Mouse (Mus musculus): Measurements from ENCODE around the gene Herc4. TPM values are rescaled to one million over a fixed set of nuclear protein-coding genes. Genes with fewer than 3 reads are reported as not detected.

The Herc4 gene
- polyA plus RNA-seq, 1 experiment from 2014 or later = 29.5 TPM

GRCm38 (mm10) chr10:63236663-63237062 lies 6.9 kb upstream of the Herc4 start:
- no peaks in the 10 kb centered on the region for H3K4me1 ChIP-seq
- no peak overlapping the region for H3K9ac ChIP-seq
- no peaks in the 10 kb centered on the region for H3K27me3 ChIP-seq (replicated peaks)
- H3K36me3 ChIP-seq (replicated peaks) = no peaks in the 10 kb centered on the region
- no peak overlapping the region for H3K27ac ChIP-seq
- no peaks in the 10 kb centered on the region for H3K9me3 ChIP-seq
- ATAC-seq (replicated peaks) = no peak
- H3K4me3 ChIP-seq = no peak overlapping the region
- no peak overlapping the region for H3K4me2 ChIP-seq
- 94% methylated on average over 6 of the region's 6 CpGs for WGBS

GRCm38 (mm10) chr10:63237206-63237605 lies 6.4 kb upstream of the Herc4 start:
- no peaks in the 10 kb centered on the region for H3K27me3 ChIP-seq (replicated peaks)
- H3K9me3 ChIP-seq = no peaks in the 10 kb centered on the region
- no peak overlapping the region for H3K4me2 ChIP-seq
- H3K27ac ChIP-seq = no peak overlapping the region
- H3K9ac ChIP-seq = no peak overlapping the region
- no peak for ATAC-seq (replicated peaks)
- no peak overlapping the region for H3K4me3 ChIP-seq
- 57% methylated on average over 2 of the region's 2 CpGs for WGBS
- no peaks in the 10 kb centered on the region for H3K36me3 ChIP-seq (replicated peaks)
- peaks cover 3% of the 10 kb centered on the region for H3K4me1 ChIP-seq

- H3K9ac ChIP-seq = no peak overlapping the region
- no peak overlapping the region for H3K4me3 ChIP-seq
- 79% methylated on average over 4 of the region's 4 CpGs for WGBS
Observed at GRCm38 (mm10) chr10:63238090-63238489, 5.5 kb upstream of the Herc4 start.

GRCm38 (mm10) chr10:63239848-63240247 lies 3.8 kb upstream of the Herc4 start:
- peaks cover 17% of the 10 kb centered on the region for H3K4me1 ChIP-seq
- no peak overlapping the region for H3K4me3 ChIP-seq
- H3K9ac ChIP-seq = no peak overlapping the region
- 82% methylated on average over 2 of the region's 2 CpGs for WGBS
- ATAC-seq (replicated peaks) = no peak
- H3K4me2 ChIP-seq = no peak overlapping the region
- no peak overlapping the region for H3K27ac ChIP-seq
- H3K36me3 ChIP-seq (replicated peaks) = no peaks in the 10 kb centered on the region
- H3K9me3 ChIP-seq = no peaks in the 10 kb centered on the region
- no peaks in the 10 kb centered on the region for H3K27me3 ChIP-seq (replicated peaks)

More at GRCm38 (mm10) chr10:63238090-63238489, 5.5 kb upstream of the Herc4 start:
- Histone ChIP-seq H3K36me3 (replicated peaks) (no peaks in the 10 kb centered on the region), H3K27me3 (replicated peaks) (no peaks in the 10 kb centered on the region), H3K9me3 (no peaks in the 10 kb centered on the region), H3K4me1 (peaks cover 12% of the 10 kb centered on the region), H3K27ac (no peak overlapping the region), H3K4me2 (no peak overlapping the region)
- ATAC-seq (replicated peaks) = no peak

GRCm38 (mm10) chr10:63240868-63241271 lies 2.7 kb upstream of the Herc4 start:
- Histone ChIP-seq H3K9me3 (no peaks in the 10 kb centered on the region), H3K36me3 (replicated peaks) (no peaks in the 10 kb centered on the region), H3K4me2 (no peak overlapping the region), H3K27ac (no peak overlapping the region), H3K4me3 (no peak overlapping the region), H3K4me1 (peaks cover 24% of the 10 kb centered on the region), H3K27me3 (replicated peaks) (no peaks in the 10 kb centered on the region), H3K9ac (no peak overlapping the region)
- WGBS = 74% methylated on average over 2 of the region's 2 CpGs
- no peak for ATAC-seq (replicated peaks)

GRCm38 (mm10) chr10:63242798-63243435 lies 693 bp upstream of the Herc4 start:
- peaks cover 25% of the 10 kb centered on the region for H3K4me1 ChIP-seq
- WGBS = 28% methylated on average over 12 of the region's 12 CpGs
- H3K9ac ChIP-seq = peak overlapping the region; percentile 62
- H3K27me3 ChIP-seq (replicated peaks) = no peaks in the 10 kb centered on the region
- H3K27ac ChIP-seq = peak overlapping the region; percentile 56; the same call in 1 of the 2 replicates
- no peak for ATAC-seq (replicated peaks)
- H3K4me3 ChIP-seq = peak overlapping the region; percentile 85
- peak overlapping the region; percentile 86 for H3K4me2 ChIP-seq
- no peaks in the 10 kb centered on the region for H3K36me3 ChIP-seq (replicated peaks)
- no peaks in the 10 kb centered on the region for H3K9me3 ChIP-seq

GRCm38 (mm10) chr10:63244055-63244671 lies 553 bp downstream of the Herc4 start:
- peaks cover 25% of the 10 kb centered on the region for H3K4me1 ChIP-seq
- ATAC-seq (replicated peaks) = peak; percentile 86
- H3K27ac ChIP-seq = peak overlapping the region; percentile 95
- H3K36me3 ChIP-seq (replicated peaks) = no peaks in the 10 kb centered on the region
- H3K9ac ChIP-seq = peak overlapping the region; percentile 88
- no peaks in the 10 kb centered on the region for H3K9me3 ChIP-seq
- WGBS = 0% methylated on average over 41 of the region's 41 CpGs
- peak overlapping the region; percentile 85 for H3K4me3 ChIP-seq
- H3K4me2 ChIP-seq = peak overlapping the region; percentile 86
- no peaks in the 10 kb centered on the region for H3K27me3 ChIP-seq (replicated peaks)

GRCm38 (mm10) chr10:63244746-63245145 lies 1.1 kb downstream of the Herc4 start:
- Histone ChIP-seq H3K9ac (peak overlapping the region; percentile 88; the same call in 1 of the 2 replicates), H3K36me3 (replicated peaks) (no peaks in the 10 kb centered on the region), H3K4me2 (peak overlapping the region; percentile 86), H3K27ac (no peak overlapping the region), H3K9me3 (no peaks in the 10 kb centered on the region), H3K4me3 (peak overlapping the region; percentile 85), H3K4me1 (peaks cover 25% of the 10 kb centered on the region), H3K27me3 (replicated peaks) (no peaks in the 10 kb centered on the region)
- 13% methylated on average over 5 of the region's 5 CpGs for WGBS
- ATAC-seq (replicated peaks) = no peak

GRCm38 (mm10) chr10:63245846-63246245 lies 2.2 kb downstream of the Herc4 start:
- H3K36me3 ChIP-seq (replicated peaks) = 0 out of 2 replicates have a peak, but pooled peaks cover 6% of the 10 kb centered on the region
- no peak overlapping the region for H3K9ac ChIP-seq
- peaks cover 25% of the 10 kb centered on the region for H3K4me1 ChIP-seq
- no peaks in the 10 kb centered on the region for H3K9me3 ChIP-seq
- 88% methylated on average over 3 of the region's 3 CpGs for WGBS
- no peak overlapping the region for H3K4me3 ChIP-seq
- no peaks in the 10 kb centered on the region for H3K27me3 ChIP-seq (replicated peaks)
- no peak for ATAC-seq (replicated peaks)
- no peak overlapping the region for H3K27ac ChIP-seq
- H3K4me2 ChIP-seq = no peak overlapping the region

- no peak for ATAC-seq (replicated peaks)
- no peaks in the 10 kb centered on the region for H3K9me3 ChIP-seq
- H3K36me3 ChIP-seq (replicated peaks) = 0 out of 2 replicates have a peak, but pooled peaks cover 6% of the 10 kb centered on the region
- no peak overlapping the region for H3K4me3 ChIP-seq
- no peaks in the 10 kb centered on the region for H3K27me3 ChIP-seq (replicated peaks)
- WGBS = 88% methylated on average over 7 of the region's 7 CpGs
- H3K27ac ChIP-seq = no peak overlapping the region
- peaks cover 19% of the 10 kb centered on the region for H3K4me1 ChIP-seq
- no peak overlapping the region for H3K9ac ChIP-seq
- no peak overlapping the region for H3K4me2 ChIP-seq
Observed at GRCm38 (mm10) chr10:63247457-63247856, 3.8 kb downstream of the Herc4 start.

- WGBS = 92% methylated on average over 6 of the region's 6 CpGs
- Histone ChIP-seq H3K4me1 (peaks cover 12% of the 10 kb centered on the region), H3K36me3 (replicated peaks) (0 out of 2 replicates have a peak, but pooled peaks cover 6% of the 10 kb centered on the region), H3K27ac (no peak overlapping the region), H3K9me3 (no peaks in the 10 kb centered on the region), H3K4me2 (no peak overlapping the region), H3K27me3 (replicated peaks) (no peaks in the 10 kb centered on the region), H3K4me3 (no peak overlapping the region), H3K9ac (no peak overlapping the region)
- ATAC-seq (replicated peaks) = no peak
Observed at GRCm38 (mm10) chr10:63248421-63248820, 4.8 kb downstream of the Herc4 start.

- WGBS = 49% methylated on average over 3 of the region's 3 CpGs
- Histone ChIP-seq H3K9ac (no peak overlapping the region), H3K4me1 (no peaks in the 10 kb centered on the region), H3K36me3 (replicated peaks) (no peaks in the 10 kb centered on the region), H3K4me3 (no peak overlapping the region), H3K4me2 (no peak overlapping the region), H3K9me3 (no peaks in the 10 kb centered on the region), H3K27ac (no peak overlapping the region), H3K27me3 (replicated peaks) (no peaks in the 10 kb centered on the region)
- no peak for ATAC-seq (replicated peaks)
Observed at GRCm38 (mm10) chr10:63258696-63259095, 15.1 kb downstream of the Herc4 start.

GRCm38 (mm10) chr10:63259340-63259739 lies 15.7 kb downstream of the Herc4 start:
- ATAC-seq (replicated peaks) = no peak
- WGBS = 89% methylated on average over 3 of the region's 3 CpGs
- H3K27ac ChIP-seq = no peak overlapping the region
- no peaks in the 10 kb centered on the region for H3K27me3 ChIP-seq (replicated peaks)
- H3K9me3 ChIP-seq = no peaks in the 10 kb centered on the region
- H3K4me1 ChIP-seq = no peaks in the 10 kb centered on the region
- H3K36me3 ChIP-seq (replicated peaks) = no peaks in the 10 kb centered on the region
- no peak overlapping the region for H3K4me3 ChIP-seq
- no peak overlapping the region for H3K9ac ChIP-seq
- no peak overlapping the region for H3K4me2 ChIP-seq
